Mouse (Mus musculus): Measurements from ENCODE around the gene Ptpn3. TPM values are rescaled to one million over a fixed set of nuclear protein-coding genes. Genes with fewer than 3 reads are reported as not detected.

Ptpn3 gene
- polyA plus RNA-seq (2015; fragmentation: Nextera tagmentation; extraction: Ambion mirVana) = 2.5 and 3.0 TPM in 2 replicates

DNA sequence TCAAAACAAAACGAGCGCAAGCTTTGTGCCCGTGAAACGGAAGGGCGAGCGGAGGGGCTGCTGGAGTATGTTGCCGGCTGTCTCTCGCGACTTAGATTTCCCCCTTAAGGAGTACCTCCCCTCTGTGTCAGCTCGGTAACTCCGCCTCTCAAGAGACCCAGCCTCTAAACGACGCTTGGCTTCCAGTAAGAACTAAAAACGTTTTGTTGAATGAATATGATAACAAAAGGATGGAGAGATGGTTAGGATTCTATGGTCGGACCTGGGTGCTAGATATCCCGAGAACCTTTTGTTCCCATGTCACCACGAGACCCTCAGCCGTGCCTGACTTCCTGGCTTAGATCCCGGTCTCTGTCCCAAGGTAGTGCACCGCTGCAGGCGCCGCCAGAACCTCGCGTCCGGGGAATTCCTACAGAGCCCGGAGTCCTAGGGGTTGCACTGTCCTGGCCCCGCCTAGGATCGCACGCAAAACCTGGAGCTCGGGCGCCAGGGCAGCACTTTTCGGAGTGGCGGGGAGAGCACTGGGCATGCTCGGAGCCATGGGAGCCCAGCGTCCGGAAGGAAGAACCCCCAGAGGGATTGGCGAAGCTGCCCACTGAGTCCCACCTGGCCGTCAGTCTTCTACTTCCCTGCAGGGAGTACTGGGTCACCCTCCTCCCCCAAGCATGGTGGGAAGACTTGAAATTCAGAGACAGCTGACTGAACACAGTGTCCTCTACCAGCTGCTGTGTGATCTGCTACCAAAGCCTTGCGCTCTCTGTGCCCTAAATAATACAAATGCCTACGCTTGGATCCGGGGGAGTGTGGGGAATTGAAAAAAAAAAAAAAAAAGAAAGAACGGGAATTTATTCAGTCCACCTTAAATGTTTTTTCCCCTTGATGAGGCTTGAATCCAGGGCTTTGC is at the start of gene Ptpn3:
TSS of gene Ptpn3 (minus strand) at position 428 of the 904 bp plus-strand sequence.
- WGBS (ENCODE audit: insufficient replicate concordance) = under 1% methylated on average over 42 of the region's 42 CpGs

DNA sequence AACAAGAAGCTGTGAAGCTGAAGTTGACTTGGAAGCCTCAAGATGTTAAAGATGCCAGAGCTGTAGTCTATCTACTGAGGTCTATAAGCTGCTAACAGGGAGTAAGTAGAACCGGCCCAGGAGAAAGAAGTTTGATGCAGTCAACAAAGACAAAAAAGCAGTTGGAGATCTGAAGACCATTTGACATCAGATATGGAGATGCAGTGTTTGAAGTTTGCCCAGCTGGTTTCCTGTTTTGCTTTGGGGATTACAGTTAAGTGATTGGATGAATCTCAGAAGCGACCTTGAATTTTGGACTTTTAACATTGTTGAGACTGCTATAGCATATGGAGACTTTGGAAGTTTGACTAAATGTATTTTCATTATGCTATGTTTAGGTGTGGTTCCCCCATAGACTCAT is 48.9 kb upstream of the Ptpn3 start:
- DNase-seq = no peak
- H3K27me3 ChIP-seq (ENCODE audit: insufficient read depth, low read length) = no peaks in the 10 kb centered on the region
- no peaks in the 10 kb centered on the region for H3K4me1 ChIP-seq (ENCODE audit: insufficient read depth)
- no peak overlapping the region for H3K9ac ChIP-seq (replicated peaks)
- no peak for TF ChIP-seq EP300 (IDR thresholded peaks at IDR 0.05; ENCODE audit: low read depth)
- TF ChIP-seq CTCF (IDR thresholded peaks at IDR 0.05; ENCODE audit: low read depth) = no peak
- no peak overlapping the region for H3K4me2 ChIP-seq (ENCODE audit: low read depth, low read length)
- H3K9me3 ChIP-seq (ENCODE audit: low read length) = no peaks in the 10 kb centered on the region
- no peaks in the 10 kb centered on the region for H3K36me3 ChIP-seq (replicated peaks; ENCODE audit: insufficient read depth, low read length)
- H3K4me3 ChIP-seq (ENCODE audit: low read depth, low read length) = no peak overlapping the region
- ATAC-seq = no peak
- H3K27ac ChIP-seq (ENCODE audit: low read depth) = no peak overlapping the region
- 83% methylated on average over 2 of the region's 2 CpGs for WGBS (ENCODE audit: insufficient replicate concordance)

More for the DNA sequence above, at the start of gene Ptpn3:
- peaks cover 11% of the 10 kb centered on the region; the same call in 1 of the 2 replicates for H3K4me1 ChIP-seq (ENCODE audit: insufficient read depth)
- H3K9ac ChIP-seq (replicated peaks) = peak within 1 kb of the TSS; percentile 62
- no peaks in the 10 kb centered on the region for H3K9me3 ChIP-seq (ENCODE audit: low read length)
- DNase-seq (peak; percentile 80), ATAC-seq (peak; percentile 82)
- peak within 1 kb of the TSS; percentile 85 for H3K27ac ChIP-seq (ENCODE audit: low read depth)
- H3K4me2 ChIP-seq (ENCODE audit: low read depth, low read length) = peak within 1 kb of the TSS; percentile 74
- TF ChIP-seq EP300 (IDR thresholded peaks at IDR 0.05; ENCODE audit: low read depth) (no peak), CTCF (IDR thresholded peaks at IDR 0.05; ENCODE audit: low read depth) (no peak)
- H3K27me3 ChIP-seq (ENCODE audit: insufficient read depth, low read length) = peaks cover 17% of the 10 kb centered on the region
- H3K4me3 ChIP-seq (ENCODE audit: low read depth, low read length) = peak within 1 kb of the TSS; percentile 60
- H3K36me3 ChIP-seq (replicated peaks; ENCODE audit: insufficient read depth, low read length) = no peaks in the 10 kb centered on the region

DNA sequence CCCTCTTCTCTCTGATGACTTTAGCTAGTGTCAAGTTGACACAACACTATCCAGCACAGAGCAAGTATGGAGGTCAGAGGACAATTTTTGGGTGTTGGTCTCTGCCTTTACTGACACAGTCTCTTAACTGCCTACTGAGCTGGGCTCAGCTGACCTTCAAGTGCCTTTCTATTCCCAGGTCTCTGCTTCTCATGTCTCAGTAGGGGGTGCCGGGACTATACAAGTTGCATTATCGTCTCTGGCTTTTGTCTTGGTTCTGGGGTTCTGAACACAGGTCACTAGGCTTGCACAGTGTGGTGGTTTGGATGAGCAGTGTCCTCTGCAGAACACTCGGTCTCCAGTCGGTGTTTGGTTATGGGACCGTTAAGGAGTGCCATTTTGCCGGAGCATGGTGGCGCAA is 42.4 kb upstream of the Ptpn3 start:
- H3K27me3 ChIP-seq (ENCODE audit: insufficient read depth, low read length) = no peaks in the 10 kb centered on the region
- 90% methylated on average over 7 of the region's 7 CpGs for WGBS (ENCODE audit: insufficient replicate concordance)

DNA sequence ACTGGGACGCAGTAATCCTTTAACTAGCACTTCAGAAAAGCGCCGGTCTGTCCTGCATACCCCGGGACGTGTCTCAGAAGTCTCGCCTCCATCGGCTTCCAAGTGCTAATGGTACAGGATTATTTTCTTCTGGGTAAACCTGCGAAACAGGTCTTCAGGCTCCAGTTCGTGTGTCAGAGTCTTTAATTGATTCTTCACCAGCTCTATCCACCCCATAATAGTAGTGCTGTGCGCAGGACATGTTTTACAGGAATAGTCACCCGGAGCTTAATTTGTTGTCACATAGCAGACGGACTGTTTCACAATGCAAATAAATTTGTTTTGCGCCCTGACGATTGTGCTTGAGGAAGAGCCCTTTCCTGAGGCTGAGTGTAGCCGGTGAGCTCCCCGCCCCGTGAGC is 37.3 kb upstream of the Ptpn3 start:
- ATAC-seq (no peak), DNase-seq (no peak)
- no peaks in the 10 kb centered on the region for H3K27me3 ChIP-seq (ENCODE audit: insufficient read depth, low read length)
- no peak overlapping the region for H3K4me2 ChIP-seq (ENCODE audit: low read depth, low read length)
- no peak overlapping the region for H3K27ac ChIP-seq (ENCODE audit: low read depth)
- H3K36me3 ChIP-seq (replicated peaks; ENCODE audit: insufficient read depth, low read length) = no peaks in the 10 kb centered on the region
- no peak for TF ChIP-seq EP300 (IDR thresholded peaks at IDR 0.05; ENCODE audit: low read depth)
- no peak for TF ChIP-seq CTCF (IDR thresholded peaks at IDR 0.05; ENCODE audit: low read depth)
- no peak overlapping the region for H3K9ac ChIP-seq (replicated peaks)
- 81% methylated on average over 17 of the region's 17 CpGs for WGBS (ENCODE audit: insufficient replicate concordance)
- no peak overlapping the region for H3K4me3 ChIP-seq (ENCODE audit: low read depth, low read length)
- no peaks in the 10 kb centered on the region for H3K4me1 ChIP-seq (ENCODE audit: insufficient read depth)
- H3K9me3 ChIP-seq (ENCODE audit: low read length) = no peaks in the 10 kb centered on the region

More for the DNA sequence above, 42.4 kb upstream of the Ptpn3 start:
- Histone ChIP-seq H3K9me3 (ENCODE audit: low read length) (no peaks in the 10 kb centered on the region), H3K4me1 (ENCODE audit: insufficient read depth) (no peaks in the 10 kb centered on the region), H3K9ac (replicated peaks) (no peak overlapping the region), H3K4me3 (ENCODE audit: low read depth, low read length) (no peak overlapping the region), H3K27ac (ENCODE audit: low read depth) (no peak overlapping the region), H3K4me2 (ENCODE audit: low read depth, low read length) (no peak overlapping the region), H3K36me3 (replicated peaks; ENCODE audit: insufficient read depth, low read length) (no peaks in the 10 kb centered on the region)
- ATAC-seq (no peak), DNase-seq (no peak)
- TF ChIP-seq CTCF (IDR thresholded peaks at IDR 0.05; ENCODE audit: low read depth) (no peak), EP300 (IDR thresholded peaks at IDR 0.05; ENCODE audit: low read depth) (no peak)

DNA sequence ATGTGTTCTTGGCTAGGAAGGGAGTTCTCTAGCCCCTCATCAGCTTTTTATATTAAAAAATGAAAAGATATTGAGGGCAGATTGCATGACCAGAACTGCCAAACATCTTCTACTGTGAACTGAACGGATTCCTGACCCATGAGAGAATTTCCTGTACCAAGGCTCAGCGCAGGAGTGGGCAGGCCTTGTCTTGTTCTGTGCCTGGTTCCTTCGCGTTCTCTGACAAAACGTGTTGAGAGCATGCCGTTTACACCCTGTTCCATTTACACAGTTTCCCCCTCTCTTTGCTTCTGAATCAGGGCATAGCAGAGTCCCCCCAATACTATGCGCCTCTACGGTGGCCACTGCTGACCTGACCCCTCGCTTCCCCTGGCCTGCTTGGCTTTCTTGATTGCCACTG is 36.4 kb upstream of the Ptpn3 start:
- Histone ChIP-seq H3K4me2 (ENCODE audit: low read depth, low read length) (no peak overlapping the region), H3K4me3 (ENCODE audit: low read depth, low read length) (no peak overlapping the region), H3K9me3 (ENCODE audit: low read length) (no peaks in the 10 kb centered on the region), H3K27ac (ENCODE audit: low read depth) (no peak overlapping the region), H3K4me1 (ENCODE audit: insufficient read depth) (no peaks in the 10 kb centered on the region), H3K27me3 (ENCODE audit: insufficient read depth, low read length) (no peaks in the 10 kb centered on the region), H3K9ac (replicated peaks) (no peak overlapping the region), H3K36me3 (replicated peaks; ENCODE audit: insufficient read depth, low read length) (no peaks in the 10 kb centered on the region)
- no peak for ATAC-seq
- 72% methylated on average over 9 of the region's 9 CpGs for WGBS (ENCODE audit: insufficient replicate concordance)
- TF ChIP-seq CTCF (IDR thresholded peaks at IDR 0.05; ENCODE audit: low read depth) (no peak), EP300 (IDR thresholded peaks at IDR 0.05; ENCODE audit: low read depth) (no peak)
- no peak for DNase-seq

DNA sequence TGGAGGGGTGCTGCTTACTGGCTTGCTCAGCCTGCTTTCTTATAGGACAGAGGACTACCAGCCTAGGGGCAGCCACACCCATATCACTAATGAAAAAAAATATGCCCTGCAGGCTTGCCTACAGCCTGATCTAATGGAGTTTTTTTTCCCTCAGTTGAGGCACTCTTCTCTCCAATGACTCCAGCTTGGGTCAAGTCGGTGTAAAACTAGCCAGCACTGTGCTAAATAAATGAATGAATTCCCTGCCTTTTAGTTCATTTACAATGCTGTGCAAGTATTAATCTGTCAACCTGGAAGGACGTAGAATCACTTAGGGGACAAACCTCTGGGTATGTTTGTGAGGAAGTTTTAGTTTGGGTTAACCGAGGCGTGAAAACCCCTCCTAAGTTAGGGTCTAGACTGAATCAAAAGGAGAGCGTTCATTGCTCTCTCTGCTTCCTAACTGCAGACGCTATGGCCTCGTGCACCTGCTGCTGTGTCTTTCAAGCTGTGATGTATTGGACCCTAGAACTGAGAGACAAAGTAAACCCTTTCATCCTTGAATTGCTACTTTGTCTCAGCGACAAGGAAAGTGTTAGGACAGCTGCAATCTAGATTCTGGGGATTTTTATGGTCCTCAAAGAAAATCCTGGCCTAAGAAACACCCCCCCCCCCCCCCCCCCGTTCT is 33.5 kb upstream of the Ptpn3 start:
- WGBS (ENCODE audit: insufficient replicate concordance) = 81% methylated on average over 9 of the region's 9 CpGs
- no peak overlapping the region for H3K4me2 ChIP-seq (ENCODE audit: low read depth, low read length)
- no peak overlapping the region for H3K9ac ChIP-seq (replicated peaks)
- H3K36me3 ChIP-seq (replicated peaks; ENCODE audit: insufficient read depth, low read length) = no peaks in the 10 kb centered on the region
- ATAC-seq (no peak), DNase-seq (no peak)
- no peak overlapping the region for H3K27ac ChIP-seq (ENCODE audit: low read depth)
- H3K4me1 ChIP-seq (ENCODE audit: insufficient read depth) = no peaks in the 10 kb centered on the region
- H3K4me3 ChIP-seq (ENCODE audit: low read depth, low read length) = no peak overlapping the region
- TF ChIP-seq EP300 (IDR thresholded peaks at IDR 0.05; ENCODE audit: low read depth) (no peak), CTCF (IDR thresholded peaks at IDR 0.05; ENCODE audit: low read depth) (no peak)
- H3K9me3 ChIP-seq (ENCODE audit: low read length) = no peaks in the 10 kb centered on the region
- no peaks in the 10 kb centered on the region for H3K27me3 ChIP-seq (ENCODE audit: insufficient read depth, low read length)
